Mouse (Mus musculus) liver, adult 2 months (tissue): ENCODE results near the gene Nupr1l.

Experiments
- CTCF ChIP-seq: fragments of 200-500 bp; IDR thresholded peaks from 2 replicates; pipeline ENCODE4 v1.5.1; 2011; ENCODE audit warnings: low read depth, low read length, control low read depth
- POLR2A ChIP-seq: fragments of 200-500 bp; IDR thresholded peaks from 2 replicates; pipeline ENCODE4 v1.6.1; 2011; ENCODE audit warnings: low read length, control low read depth; ENCODE audit not compliant: insufficient read depth; ENCODE audit errors: extremely low read depth

GRCm38 (mm10) chr5:129865841-129866240, 42.5 kb upstream of the Nupr1l start:
- TF ChIP-seq POLR2A: no peak
- TF ChIP-seq CTCF: no peak
